Mouse (Mus musculus): ENCODE measurements around the gene Ppif. TPM values are rescaled to one million over a fixed set of nuclear protein-coding genes. Genes with fewer than 3 reads are reported as not detected.

Gene Ppif
- polyA plus RNA-seq, 1 experiment from 2014 or later = 29.2 TPM

GRCm38 (mm10) chr14:25718471-25718870, 24.5 kb downstream of the Ppif start:
- WGBS = 0% methylated on average over 2 of the region's 2 CpGs
- no peak overlapping the region for H3K4me2 ChIP-seq
- ATAC-seq (ENCODE audit: insufficient number of reproducible peaks, insufficient read depth, low FRiP score, low TSS enrichment, low read depth) = peak; percentile 65; the same call in 1 of the 2 replicates
- H3K9ac ChIP-seq (replicated peaks) = no peak overlapping the region
- H3K27me3 ChIP-seq = no peaks in the 10 kb centered on the region
- no peaks in the 10 kb centered on the region for H3K9me3 ChIP-seq
- H3K27ac ChIP-seq = peak overlapping the region; percentile 77
- H3K4me3 ChIP-seq (replicated peaks) = no peak overlapping the region
- H3K36me3 ChIP-seq = peaks cover 48% of the 10 kb centered on the region
- H3K4me1 ChIP-seq (replicated peaks) = peaks cover 32% of the 10 kb centered on the region

GRCm38 (mm10) chr14:25719371-25719770, 25.4 kb downstream of the Ppif start:
- Histone ChIP-seq H3K27ac (peak overlapping the region; percentile 77; the same call in 1 of the 2 replicates), H3K4me3 (replicated peaks) (no peak overlapping the region), H3K4me2 (no peak overlapping the region), H3K4me1 (replicated peaks) (peaks cover 39% of the 10 kb centered on the region), H3K9ac (replicated peaks) (no peak overlapping the region), H3K27me3 (no peaks in the 10 kb centered on the region), H3K9me3 (no peaks in the 10 kb centered on the region), H3K36me3 (peaks cover 43% of the 10 kb centered on the region)
- WGBS = 52% methylated on average over 9 of the region's 9 CpGs
- no peak for ATAC-seq (ENCODE audit: insufficient number of reproducible peaks, insufficient read depth, low FRiP score, low TSS enrichment, low read depth)

GRCm38 (mm10) chr14:25720962-25721707, 27.2 kb downstream of the Ppif start:
- peaks cover 26% of the 10 kb centered on the region for H3K36me3 ChIP-seq
- no peaks in the 10 kb centered on the region for H3K27me3 ChIP-seq
- no peak overlapping the region for H3K27ac ChIP-seq
- H3K9ac ChIP-seq (replicated peaks) = no peak overlapping the region
- H3K4me1 ChIP-seq (replicated peaks) = peaks cover 57% of the 10 kb centered on the region
- H3K4me2 ChIP-seq = no peak overlapping the region
- no peak for ATAC-seq (ENCODE audit: insufficient number of reproducible peaks, insufficient read depth, low FRiP score, low TSS enrichment, low read depth)
- 91% methylated on average over 5 of the region's 5 CpGs for WGBS
- H3K9me3 ChIP-seq = no peaks in the 10 kb centered on the region
- H3K4me3 ChIP-seq (replicated peaks) = no peak overlapping the region

- WGBS = 67% methylated on average over 11 of the region's 11 CpGs
- peaks cover 46% of the 10 kb centered on the region for H3K4me1 ChIP-seq (replicated peaks)
- ATAC-seq (ENCODE audit: insufficient number of reproducible peaks, insufficient read depth, low FRiP score, low TSS enrichment, low read depth) = 0 out of 2 replicates have a peak, but pooled peaks have one; percentile 27
These were observed 31.1 kb downstream of the Ppif start for GRCm38 (mm10) chr14:25725032-25725497.

GRCm38 (mm10) chr14:25725690-25726089, 31.7 kb downstream of the Ppif start:
- Histone ChIP-seq H3K36me3 (peaks cover 11% of the 10 kb centered on the region), H3K4me3 (replicated peaks) (no peak overlapping the region), H3K9ac (replicated peaks) (no peak overlapping the region), H3K27me3 (no peaks in the 10 kb centered on the region), H3K4me1 (replicated peaks) (peaks cover 46% of the 10 kb centered on the region), H3K4me2 (no peak overlapping the region), H3K9me3 (no peaks in the 10 kb centered on the region), H3K27ac (peak overlapping the region; percentile 78)
- 0 out of 2 replicates have a peak, but pooled peaks have one; percentile 26 for ATAC-seq (ENCODE audit: insufficient number of reproducible peaks, insufficient read depth, low FRiP score, low TSS enrichment, low read depth)
- WGBS = 26% methylated on average over 4 of the region's 4 CpGs

More at GRCm38 (mm10) chr14:25725032-25725497, 31.1 kb downstream of the Ppif start:
- H3K4me3 ChIP-seq (replicated peaks) = no peak overlapping the region
- peaks cover 11% of the 10 kb centered on the region for H3K36me3 ChIP-seq
- no peaks in the 10 kb centered on the region for H3K27me3 ChIP-seq
- H3K4me2 ChIP-seq = no peak overlapping the region
- no peaks in the 10 kb centered on the region for H3K9me3 ChIP-seq
- no peak overlapping the region; the same call in 1 of the 2 replicates for H3K9ac ChIP-seq (replicated peaks)
- peak overlapping the region; percentile 78 for H3K27ac ChIP-seq

- peak overlapping the region; percentile 7; the same call in 1 of the 2 replicates for H3K4me2 ChIP-seq
- peak overlapping the region; percentile 80 for H3K27ac ChIP-seq
- peaks cover 46% of the 10 kb centered on the region for H3K4me1 ChIP-seq (replicated peaks)
- no peaks in the 10 kb centered on the region for H3K27me3 ChIP-seq
- 48% methylated on average over 20 of the region's 20 CpGs for WGBS
- peak overlapping the region; percentile 27; the same call in 1 of the 2 replicates for H3K9ac ChIP-seq (replicated peaks)
- peaks cover 8% of the 10 kb centered on the region for H3K36me3 ChIP-seq
- H3K9me3 ChIP-seq = no peaks in the 10 kb centered on the region
- 0 out of 2 replicates have a peak, but pooled peaks have one; percentile 37 for ATAC-seq (ENCODE audit: insufficient number of reproducible peaks, insufficient read depth, low FRiP score, low TSS enrichment, low read depth)
- no peak overlapping the region for H3K4me3 ChIP-seq (replicated peaks)
These were observed 32.5 kb downstream of the Ppif start for GRCm38 (mm10) chr14:25726226-25727148.

GRCm38 (mm10) chr14:25727149-25727510, 33.2 kb downstream of the Ppif start:
- Histone ChIP-seq H3K36me3 (0 out of 2 replicates have a peak, but pooled peaks cover 1% of the 10 kb centered on the region), H3K4me2 (peak overlapping the region; percentile 7; the same call in 1 of the 2 replicates), H3K27me3 (no peaks in the 10 kb centered on the region), H3K4me1 (replicated peaks) (peaks cover 46% of the 10 kb centered on the region), H3K9ac (replicated peaks) (peak overlapping the region; percentile 27; the same call in 1 of the 2 replicates), H3K9me3 (no peaks in the 10 kb centered on the region), H3K27ac (peak overlapping the region; percentile 80), H3K4me3 (replicated peaks) (no peak overlapping the region)
- 48% methylated on average over 5 of the region's 5 CpGs for WGBS
- no peak for ATAC-seq (ENCODE audit: insufficient number of reproducible peaks, insufficient read depth, low FRiP score, low TSS enrichment, low read depth)

GRCm38 (mm10) chr14:25734736-25735716, 41.1 kb downstream of the Ppif start:
- no peak overlapping the region for H3K4me3 ChIP-seq (replicated peaks)
- WGBS = 33% methylated on average over 17 of the region's 17 CpGs
- H3K27ac ChIP-seq = peak overlapping the region; percentile 70
- H3K36me3 ChIP-seq = peaks cover 7% of the 10 kb centered on the region; the same call in 1 of the 2 replicates
- no peak for ATAC-seq (ENCODE audit: insufficient number of reproducible peaks, insufficient read depth, low FRiP score, low TSS enrichment, low read depth)
- H3K4me1 ChIP-seq (replicated peaks) = peaks cover 59% of the 10 kb centered on the region
- H3K27me3 ChIP-seq = no peaks in the 10 kb centered on the region
- no peak overlapping the region for H3K4me2 ChIP-seq
- H3K9ac ChIP-seq (replicated peaks) = 0 out of 2 replicates have a peak overlapping the region, but pooled peaks have one; percentile 8
- no peaks in the 10 kb centered on the region for H3K9me3 ChIP-seq

- 80% methylated on average over 3 of the region's 3 CpGs for WGBS
- Histone ChIP-seq H3K9ac (replicated peaks) (0 out of 2 replicates have a peak overlapping the region, but pooled peaks have one; percentile 12), H3K4me1 (replicated peaks) (peaks cover 70% of the 10 kb centered on the region), H3K27me3 (no peaks in the 10 kb centered on the region), H3K36me3 (peaks cover 11% of the 10 kb centered on the region; the same call in 1 of the 2 replicates), H3K27ac (peak overlapping the region; percentile 70), H3K4me3 (replicated peaks) (no peak overlapping the region), H3K4me2 (no peak overlapping the region), H3K9me3 (no peaks in the 10 kb centered on the region)
- 0 out of 2 replicates have a peak, but pooled peaks have one; percentile 6 for ATAC-seq (ENCODE audit: insufficient number of reproducible peaks, insufficient read depth, low FRiP score, low TSS enrichment, low read depth)
These were observed 42.2 kb downstream of the Ppif start for GRCm38 (mm10) chr14:25736140-25736539.

GRCm38 (mm10) chr14:25736589-25736988, 42.6 kb downstream of the Ppif start:
- Histone ChIP-seq H3K9me3 (no peaks in the 10 kb centered on the region), H3K4me3 (replicated peaks) (no peak overlapping the region), H3K27me3 (no peaks in the 10 kb centered on the region), H3K27ac (peak overlapping the region; percentile 70), H3K4me1 (replicated peaks) (peaks cover 70% of the 10 kb centered on the region), H3K36me3 (peaks cover 14% of the 10 kb centered on the region; the same call in 1 of the 2 replicates), H3K4me2 (no peak overlapping the region), H3K9ac (replicated peaks) (no peak overlapping the region)
- 64% methylated on average over 6 of the region's 6 CpGs for WGBS
- ATAC-seq (ENCODE audit: insufficient number of reproducible peaks, insufficient read depth, low FRiP score, low TSS enrichment, low read depth) = 0 out of 2 replicates have a peak, but pooled peaks have one; percentile 17

Data from limb, embryonic 12.5 days (tissue).